Mouse (Mus musculus) embryonic fibroblast, embryonic 13.5 days (primary cell): ENCODE results near the gene Adrm1. TPM values are rescaled to one million over a fixed set of nuclear protein-coding genes. Genes with fewer than 3 reads are reported as not detected.
A peak's percentile ranks its signal among the peaks of the same experiment; 100 is the strongest.

ENCODE experiments used
- H3K27ac ChIP-seq: 2 replicates; pipeline ENCODE4 v1.5.1; 2012; ENCODE audit warnings: low read length, control low read depth, inconsistent platforms; ENCODE audit not compliant: insufficient read depth
- H3K4me1 ChIP-seq: 2 replicates; pipeline ENCODE4 v1.6.1; 2011; ENCODE audit warnings: low read length; ENCODE audit not compliant: control insufficient read depth, insufficient read depth
- H3K4me3 ChIP-seq: 2 replicates; pipeline ENCODE4 v1.5.1; 2011; ENCODE audit warnings: mild to moderate bottlenecking, control low read depth, low read length; ENCODE audit not compliant: insufficient read depth
- CTCF ChIP-seq: IDR thresholded peaks from 2 replicates; pipeline ENCODE4 v1.5.1; 2011; ENCODE audit warnings: mild to moderate bottlenecking, control low read depth, low read length, moderate library complexity, borderline replicate concordance; ENCODE audit not compliant: insufficient read depth
- POLR2A ChIP-seq: IDR thresholded peaks from 2 replicates; pipeline ENCODE4 v1.6.1; 2011; ENCODE audit warnings: low read depth, mild to moderate bottlenecking, control low read depth, low read length, moderate library complexity
- polyA plus RNA-seq: library from polyadenylated mRNA; stranded (reverse); fragments of >200 nt; gene quantifications from 2 replicates; pipeline ENCODE4 v1.2.4, GENCODE M21; 2011; ENCODE audit warnings: low read depth; ENCODE audit not compliant: missing spikeins, insufficient read length

The Adrm1 gene
- polyA plus RNA-seq = 44.5 and 53.3 TPM in 2 replicates

- peak; percentile 34; the same call in 1 of the 2 replicates for TF ChIP-seq POLR2A
- TF ChIP-seq CTCF = peak; percentile 68
- Histone ChIP-seq H3K4me1 (peaks cover 5% of the 10 kb centered on the region; the same call in 1 of the 2 replicates), H3K4me3 (peak within 1 kb of the TSS; percentile 73), H3K27ac (peak within 1 kb of the TSS; percentile 57; the same call in 1 of the 2 replicates)
Measured at GRCm38 (mm10) chr2:180170806-180171521, at the start of gene Adrm1. Gene Adrm1, plus strand, starts transcription at chr2:180171485.

GRCm38 (mm10) chr2:180124192-180124591 lies 47.1 kb upstream of the Adrm1 start:
- H3K4me3 ChIP-seq = no peak overlapping the region
- TF ChIP-seq CTCF (no peak), POLR2A (no peak)
- H3K4me1 ChIP-seq = peaks cover 5% of the 10 kb centered on the region
- H3K27ac ChIP-seq = no peak overlapping the region

GRCm38 (mm10) chr2:180126195-180126594 lies 45.1 kb upstream of the Adrm1 start:
- no peak for TF ChIP-seq POLR2A
- no peak for TF ChIP-seq CTCF
- no peak overlapping the region for H3K4me3 ChIP-seq
- H3K27ac ChIP-seq = no peak overlapping the region
- peaks cover 2% of the 10 kb centered on the region; the same call in 1 of the 2 replicates for H3K4me1 ChIP-seq

- TF ChIP-seq CTCF (no peak), POLR2A (no peak)
- Histone ChIP-seq H3K4me1 (peaks cover 2% of the 10 kb centered on the region; the same call in 1 of the 2 replicates), H3K27ac (no peak overlapping the region), H3K4me3 (no peak overlapping the region)
Measured at GRCm38 (mm10) chr2:180127675-180128074, 43.6 kb upstream of the Adrm1 start.

- Histone ChIP-seq H3K4me3 (no peak overlapping the region), H3K27ac (no peak overlapping the region), H3K4me1 (no peaks in the 10 kb centered on the region)
- TF ChIP-seq CTCF (no peak), POLR2A (no peak)
Measured at GRCm38 (mm10) chr2:180133231-180133630, 38.1 kb upstream of the Adrm1 start.

- no peaks in the 10 kb centered on the region for H3K4me1 ChIP-seq
- H3K4me3 ChIP-seq = no peak overlapping the region
- TF ChIP-seq POLR2A (no peak), CTCF (no peak)
Measured at GRCm38 (mm10) chr2:180133911-180134310, 37.4 kb upstream of the Adrm1 start.

GRCm38 (mm10) chr2:180135414-180135813 lies 35.9 kb upstream of the Adrm1 start:
- Histone ChIP-seq H3K4me1 (no peaks in the 10 kb centered on the region), H3K4me3 (no peak overlapping the region), H3K27ac (no peak overlapping the region)
- no peak for TF ChIP-seq CTCF
- no peak for TF ChIP-seq POLR2A

More at GRCm38 (mm10) chr2:180133911-180134310, 37.4 kb upstream of the Adrm1 start:
- H3K27ac ChIP-seq = no peak overlapping the region

GRCm38 (mm10) chr2:180146091-180146490 lies 25.2 kb upstream of the Adrm1 start:
- H3K4me3 ChIP-seq = no peak overlapping the region
- TF ChIP-seq CTCF (no peak), POLR2A (no peak)
- H3K4me1 ChIP-seq = no peaks in the 10 kb centered on the region
- H3K27ac ChIP-seq = no peak overlapping the region

- no peak overlapping the region for H3K4me3 ChIP-seq
- no peak overlapping the region for H3K27ac ChIP-seq
- TF ChIP-seq CTCF = no peak
- no peak for TF ChIP-seq POLR2A
- no peaks in the 10 kb centered on the region for H3K4me1 ChIP-seq
Measured at GRCm38 (mm10) chr2:180147379-180147778, 23.9 kb upstream of the Adrm1 start.

GRCm38 (mm10) chr2:180148551-180148950 lies 22.7 kb upstream of the Adrm1 start:
- Histone ChIP-seq H3K4me1 (no peaks in the 10 kb centered on the region), H3K4me3 (no peak overlapping the region), H3K27ac (no peak overlapping the region)
- no peak for TF ChIP-seq CTCF
- no peak for TF ChIP-seq POLR2A

GRCm38 (mm10) chr2:180154796-180155195 lies 16.5 kb upstream of the Adrm1 start:
- TF ChIP-seq POLR2A (no peak), CTCF (no peak)

More at GRCm38 (mm10) chr2:180154796-180155195, 16.5 kb upstream of the Adrm1 start:
- H3K4me1 ChIP-seq = no peaks in the 10 kb centered on the region
- H3K4me3 ChIP-seq = no peak overlapping the region
- H3K27ac ChIP-seq = no peak overlapping the region
